Mouse (Mus musculus) forebrain, postnatal 0 days (tissue): ENCODE data around the gene Ggn. TPM values are rescaled to one million over a fixed set of nuclear protein-coding genes. Genes with fewer than 3 reads are reported as not detected.

Experiments
- ATAC-seq: fragments of 200-750 bp; cut with Nextera tagmentation; 2 replicates; pipeline ENCODE4 v1.8.0; 2017; ENCODE audit warnings: mild to moderate bottlenecking, moderate library complexity
- DNase-seq: peaks from one replicate; pipeline ENCODE4 v3.0.0-alpha.2; 2015
- H3K27ac ChIP-seq: fragments of 300-500 bp; sonication (generic); 2 replicates; pipeline ENCODE4 v1.5.1; 2014; ENCODE audit warnings: low read depth, mild to moderate bottlenecking, antibody characterized with exemption, low read length, moderate library complexity, mixed read lengths
- H3K27me3 ChIP-seq: fragments of 300-500 bp; sonication (generic); 2 replicates; pipeline ENCODE4 v1.6.1; 2014; ENCODE audit warnings: mild to moderate bottlenecking, low read length, mixed read lengths; ENCODE audit not compliant: insufficient read depth
- H3K36me3 ChIP-seq: fragments of 300-500 bp; sonication (generic); 2 replicates; pipeline ENCODE4 v1.6.1; 2014; ENCODE audit warnings: mild to moderate bottlenecking, moderate library complexity; ENCODE audit not compliant: insufficient read depth
- H3K4me1 ChIP-seq: fragments of 300-500 bp; sonication (generic); 2 replicates; pipeline ENCODE4 v1.6.1; 2014; ENCODE audit warnings: antibody characterized with exemption; ENCODE audit not compliant: insufficient read depth
- H3K4me2 ChIP-seq: fragments of 300-500 bp; sonication (generic); 2 replicates; pipeline ENCODE4 v1.6.1; 2014; ENCODE audit warnings: low read depth, mild to moderate bottlenecking, moderate library complexity
- H3K4me3 ChIP-seq: fragments of 300-500 bp; sonication (generic); 2 replicates; pipeline ENCODE4 v1.5.1; 2014; ENCODE audit warnings: low read depth, low read length, mixed read lengths
- H3K9ac ChIP-seq: fragments of 300-500 bp; sonication (generic); 2 replicates; pipeline ENCODE4 v1.6.1; 2014; ENCODE audit warnings: mild to moderate bottlenecking
- H3K9me3 ChIP-seq: fragments of 300-500 bp; sonication (generic); 2 replicates; pipeline ENCODE4 v1.6.1; 2016; ENCODE audit warnings: low read length
- CTCF ChIP-seq: sonication (generic); IDR thresholded peaks from 2 replicates; pipeline ENCODE4 v1.5.1; 2016; ENCODE audit warnings: antibody characterized with exemption, control low read depth, low read depth
- WGBS: fragments of 180-500 bp; shearing (Covaris S2); extraction: QIAGEN DNeasy Blood & Tissue Kit; methylation state at CpG from one replicate; pipeline ENCODE4 v1.1.7; 2014; 5-methylcytosine and 5-hydroxymethylcytosine counted together
- polyA plus RNA-seq: library from polyadenylated mRNA; unstranded; fragments of >200 nt; fragmentation: Nextera tagmentation; extraction: Ambion mirVana; gene quantifications from 2 replicates; pipeline ENCODE4 v1.2.1, GENCODE M21; 2015
- total RNA-seq: library from RNA; depleted of rRNA; stranded (reverse); fragments of >200 nt; gene quantifications from 2 replicates; pipeline ENCODE4 v1.2.3, GENCODE M21; 2014; rRNA removed

Ggn gene
- total and polyA plus RNA-seq, 2 experiments from 2014 or later = 0.40 to 0.67 TPM

- 5% methylated on average over 20 of the region's 20 CpGs for WGBS
- H3K9ac ChIP-seq = peak within 1 kb of the TSS; percentile 46; the same call in 1 of the 2 replicates
Measured at GRCm38 (mm10) chr7:29213675-29214082, 43.7 kb downstream of the Ggn start, which contains the start of gene Catsperg1. Catsperg1 (minus strand) TSS chr7:29214035.

GRCm38 (mm10) chr7:29214236-29214635 is 44.2 kb downstream of the Ggn start:
- no peak for TF ChIP-seq CTCF
- H3K36me3 ChIP-seq = no peaks in the 10 kb centered on the region
- peaks cover 15% of the 10 kb centered on the region for H3K4me1 ChIP-seq
- WGBS = 77% methylated on average over 2 of the region's 2 CpGs
- H3K9ac ChIP-seq = no peak overlapping the region
- H3K4me2 ChIP-seq = 0 out of 2 replicates have a peak overlapping the region, but pooled peaks have one; percentile 50
- no peak overlapping the region for H3K4me3 ChIP-seq
- DNase-seq (no peak), ATAC-seq (no peak)
- H3K27me3 ChIP-seq = no peaks in the 10 kb centered on the region
- H3K27ac ChIP-seq = 0 out of 2 replicates have a peak overlapping the region, but pooled peaks have one; percentile 4
- no peaks in the 10 kb centered on the region for H3K9me3 ChIP-seq

More at GRCm38 (mm10) chr7:29213675-29214082, 43.7 kb downstream of the Ggn start, which contains the start of gene Catsperg1:
- Histone ChIP-seq H3K9me3 (no peaks in the 10 kb centered on the region), H3K36me3 (no peaks in the 10 kb centered on the region), H3K27me3 (no peaks in the 10 kb centered on the region), H3K4me2 (peak within 1 kb of the TSS; percentile 50), H3K27ac (peak within 1 kb of the TSS; percentile 35; the same call in 1 of the 2 replicates), H3K4me1 (peaks cover 15% of the 10 kb centered on the region), H3K4me3 (peak within 1 kb of the TSS; percentile 12; the same call in 1 of the 2 replicates)
- ATAC-seq (peak; percentile 86), DNase-seq (peak; percentile 72)
- no peak for TF ChIP-seq CTCF

DNA sequence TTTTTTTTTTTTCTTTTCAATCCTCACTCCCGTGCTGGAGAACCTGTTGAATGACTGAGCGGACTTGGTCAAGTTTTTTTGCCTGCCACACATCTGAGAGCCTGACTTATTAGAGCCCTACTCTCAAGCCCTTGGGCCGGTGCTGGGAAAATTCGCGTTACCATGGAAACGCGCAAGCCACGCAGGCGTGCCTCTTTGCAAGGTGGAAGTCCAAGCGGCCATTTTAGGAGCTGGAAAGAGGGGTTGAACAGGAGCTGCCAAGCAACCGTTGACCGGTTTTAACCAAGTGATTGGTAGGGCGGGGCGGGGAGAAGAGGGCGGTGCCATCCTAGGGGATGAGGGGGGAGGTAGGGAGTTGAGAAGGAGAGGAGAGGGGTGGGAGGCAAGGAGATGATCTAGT is 44.8 kb downstream of the Ggn start:
- Histone ChIP-seq H3K4me1 (peaks cover 15% of the 10 kb centered on the region), H3K4me3 (no peak overlapping the region), H3K27ac (no peak overlapping the region), H3K36me3 (no peaks in the 10 kb centered on the region), H3K9me3 (0 out of 2 replicates have a peak, but pooled peaks cover 3% of the 10 kb centered on the region), H3K9ac (no peak overlapping the region), H3K27me3 (no peaks in the 10 kb centered on the region), H3K4me2 (no peak overlapping the region)
- DNase-seq (peak; percentile 31), ATAC-seq (no peak)
- no peak for TF ChIP-seq CTCF
- WGBS = 47% methylated on average over 15 of the region's 15 CpGs

Other genes with a start within 250 kb of the Ggn start
- gene Actn4, start 207.9 kb upstream of the Ggn start, total RNA-seq = 45.1 and 71.2 TPM in 2 replicates
- gene Actn4, start 207.9 kb upstream of the Ggn start, polyA plus RNA-seq = 96.0 and 103 TPM in 2 replicates
- 360 and 399 TPM in 2 replicates for gene Eif3k, start 188.3 kb upstream of the Ggn start, total RNA-seq
- 318 and 368 TPM in 2 replicates for gene Eif3k, start 188.3 kb upstream of the Ggn start, polyA plus RNA-seq
- 3.6 and 8.9 TPM in 2 replicates for gene Map4k1, start 188.2 kb upstream of the Ggn start, total RNA-seq
- gene Map4k1, start 188.2 kb upstream of the Ggn start, polyA plus RNA-seq = 18.8 and 18.9 TPM in 2 replicates
- 4.6 and 6.7 TPM in 2 replicates for gene Ryr1, start 45.0 kb upstream of the Ggn start, total RNA-seq
- gene Ryr1, start 45.0 kb upstream of the Ggn start, polyA plus RNA-seq = 4.2 and 8.8 TPM in 2 replicates
- gene Rasgrp4, start 35.4 kb upstream of the Ggn start, total RNA-seq = 1.8 and 4.0 TPM in 2 replicates
- 0.84 and 1.3 TPM in 2 replicates for gene Rasgrp4, start 35.4 kb upstream of the Ggn start, polyA plus RNA-seq
- gene Fam98c, start 14.0 kb upstream of the Ggn start, total RNA-seq = 15.9 and 23.5 TPM in 2 replicates
- gene Fam98c, start 14.0 kb upstream of the Ggn start, polyA plus RNA-seq = 24.7 and 25.3 TPM in 2 replicates
- 19.0 and 29.0 TPM in 2 replicates for gene Spred3, start 201 bp downstream of the Ggn start, total RNA-seq
- gene Spred3, start 201 bp downstream of the Ggn start, polyA plus RNA-seq = 4.7 and 6.8 TPM in 2 replicates
- gene Psmd8, start 10.5 kb downstream of the Ggn start, total RNA-seq = 245 and 253 TPM in 2 replicates
- gene Psmd8, start 10.5 kb downstream of the Ggn start, polyA plus RNA-seq = 292 and 338 TPM in 2 replicates
- 2.5 and 3.5 TPM in 2 replicates for gene Catsperg1, start 43.8 kb downstream of the Ggn start, total RNA-seq
- 0.75 and 2.3 TPM in 2 replicates for gene Catsperg1, start 43.8 kb downstream of the Ggn start, polyA plus RNA-seq
- 1.7 and 6.1 TPM in 2 replicates for gene Kcnk6, start 62.3 kb downstream of the Ggn start, total RNA-seq
- 0.88 and 0.97 TPM in 2 replicates for gene Kcnk6, start 62.3 kb downstream of the Ggn start, polyA plus RNA-seq
- gene Yif1b, start 68.1 kb downstream of the Ggn start, total RNA-seq = 71.2 and 84.1 TPM in 2 replicates
- 97.7 and 100 TPM in 2 replicates for gene Yif1b, start 68.1 kb downstream of the Ggn start, polyA plus RNA-seq
- 0.23 TPM in 1 of 2 replicates, not detected in the other for gene 2200002D01Rik, start 78.3 kb downstream of the Ggn start, total RNA-seq
- 0.67 and 0.82 TPM in 2 replicates for gene 2200002D01Rik, start 78.3 kb downstream of the Ggn start, polyA plus RNA-seq
- gene Spint2, start 111.7 kb downstream of the Ggn start, total RNA-seq = 32.3 and 36.7 TPM in 2 replicates
- gene Spint2, start 111.7 kb downstream of the Ggn start, polyA plus RNA-seq = 94.6 and 127 TPM in 2 replicates
- gene Ppp1r14a, start 119.1 kb downstream of the Ggn start, total RNA-seq = 1.5 and 2.0 TPM in 2 replicates
- gene Ppp1r14a, start 119.1 kb downstream of the Ggn start, polyA plus RNA-seq = 2.3 and 2.8 TPM in 2 replicates
- gene Dpf1, start 133.7 kb downstream of the Ggn start, total RNA-seq = 246 and 291 TPM in 2 replicates
- gene Dpf1, start 133.7 kb downstream of the Ggn start, polyA plus RNA-seq = 243 and 248 TPM in 2 replicates